In genomic region chr11:68475676-68476075, GRCm38 (mm10) we compare ENCODE assay signal across 22 mouse cellular contexts. TPM values are rescaled to one million over a fixed set of nuclear protein-coding genes. Genes with fewer than 3 reads are reported as not detected.
DNase-seq lines count a peak whose midpoint lies in the region; ATAC-seq and TF ChIP-seq lines count a peak whose summit lies in the region.
"Had no signal": no experiment of that assay in that cellular context is flagged by ENCODE, and none has a peak within 500 bp of the region (broad histone marks: within the 10 kb centered on the region; RNA-seq: fewer than 3 reads in every experiment).

No protein-coding gene starts in this region.

- no peak for TF ChIP-seq CTCF in lung, postnatal 0 days (IDR thresholded peaks at IDR 0.05)
- TF ChIP-seq CTCF in lung, adult 2 months (IDR thresholded peaks at IDR 0.05; ENCODE audit: insufficient read depth, low read length) = no peak
- no peak for TF ChIP-seq CTCF in bone marrow macrophage, adult 2 months (IDR thresholded peaks at IDR 0.05; ENCODE audit: low read depth, low read length)

- ATAC-seq in frontal cortex, adult (ENCODE audit: low TSS enrichment) = peak; percentile 25; the same call in 1 of the 2 replicates
- no peak for ATAC-seq in lung, postnatal 0 days
- ATAC-seq: activated CD4-positive, CD25-positive, alpha-beta regulatory T cell, adult 4 months; forebrain, embryonic 13.5 days; forebrain, postnatal 0 days; hindbrain, postnatal 0 days; Patski had no signal

- no peaks in the 10 kb centered on the region for H3K36me3 ChIP-seq in lung, postnatal 0 days (ENCODE audit: insufficient read depth, low read length)
- H3K36me3 ChIP-seq: embryonic facial prominence, embryonic 13.5 days; heart, embryonic 10.5 days; hindbrain, embryonic 13.5 days had no signal

- H3K4me3 ChIP-seq in lung, postnatal 0 days (ENCODE audit: low read depth, low read length) = no peak overlapping the region
- no peak overlapping the region for H3K4me3 ChIP-seq in lung, adult 2 months (replicated peaks; ENCODE audit: extremely low read depth, low read depth, low read length)
- no peak overlapping the region for H3K4me3 ChIP-seq in bone marrow macrophage, adult 2 months (ENCODE audit: insufficient read depth, low read length)
- H3K4me3 ChIP-seq: embryonic facial prominence, embryonic 13.5 days; forebrain, embryonic 13.5 days; heart, embryonic 10.5 days; hindbrain, embryonic 13.5 days had no signal

- no peak for DNase-seq in frontal cortex, postnatal 14 days (ENCODE audit: low spot score in 2 of 2)
- DNase-seq in lung, postnatal 0 days (ENCODE audit: low spot score) = peak; percentile 19
- DNase-seq in lung, adult 2 months = no peak
- DNase-seq in cerebellum, adult 9-10 months = no peak
- DNase-seq in left cerebral cortex, adult 8-10 months (ENCODE audit: low spot score in 2 of 2) = no peak
- DNase-seq: adrenal gland, postnatal 14 days; cerebellum, adult 11 months; cerebellum, adult 8-10 months; cerebellum, postnatal 25 days; forebrain, postnatal 0 days; gastrocnemius, postnatal 36 days; heart, postnatal 14 days had no signal

- H3K27ac ChIP-seq in lung, postnatal 0 days (ENCODE audit: low read length) = no peak overlapping the region
- H3K27ac ChIP-seq in bone marrow macrophage, adult 2 months (ENCODE audit: insufficient read depth, low read depth, low read length) = peak overlapping the region; percentile 79
- H3K27ac ChIP-seq: embryonic facial prominence, embryonic 13.5 days; forebrain, embryonic 13.5 days; heart, embryonic 10.5 days; hindbrain, embryonic 13.5 days; hindbrain, postnatal 0 days had no signal

- H3K27me3 ChIP-seq in lung, postnatal 0 days (replicated peaks; ENCODE audit: insufficient read depth, low read length) = no peaks in the 10 kb centered on the region
- H3K27me3 ChIP-seq: forebrain, embryonic 13.5 days; hindbrain, embryonic 13.5 days; Patski had no signal

- no peaks in the 10 kb centered on the region for H3K4me1 ChIP-seq in lung, postnatal 0 days (ENCODE audit: insufficient read depth, low read depth, low read length)
- no peaks in the 10 kb centered on the region for H3K4me1 ChIP-seq in lung, adult 2 months (ENCODE audit: control insufficient read depth, insufficient read depth, low read length)
- peaks cover 62% of the 10 kb centered on the region for H3K4me1 ChIP-seq in bone marrow macrophage, adult 2 months (ENCODE audit: control insufficient read depth, insufficient read depth, low read length)
- H3K4me1 ChIP-seq: forebrain, embryonic 13.5 days; heart, embryonic 10.5 days; hindbrain, embryonic 13.5 days had no signal

- TF ChIP-seq POLR2A in lung, adult 2 months (IDR thresholded peaks at IDR 0.05; ENCODE audit: borderline replicate concordance, extremely low read depth, low read depth, low read length) = no peak
- no peak for TF ChIP-seq POLR2A in bone marrow macrophage, adult 2 months (IDR thresholded peaks at IDR 0.05; ENCODE audit: borderline replicate concordance, low read depth, low read length)

- TF ChIP-seq EP300 in lung, postnatal 0 days (IDR thresholded peaks at IDR 0.05) = no peak

- H3K4me2 ChIP-seq in lung, postnatal 0 days (replicated peaks; ENCODE audit: low read depth, low read length) = no peak overlapping the region
- H3K4me2 ChIP-seq: embryonic facial prominence, embryonic 13.5 days; forebrain, embryonic 13.5 days; hindbrain, embryonic 13.5 days had no signal

- no peaks in the 10 kb centered on the region for H3K9me3 ChIP-seq in lung, postnatal 0 days (ENCODE audit: low read length)
- H3K9me3 ChIP-seq: embryonic facial prominence, embryonic 13.5 days; forebrain, embryonic 13.5 days; heart, embryonic 10.5 days; hindbrain, embryonic 13.5 days had no signal

- no peak overlapping the region for H3K9ac ChIP-seq in lung, postnatal 0 days (replicated peaks; ENCODE audit: low read depth)
- H3K9ac ChIP-seq: embryonic facial prominence, embryonic 13.5 days; forebrain, embryonic 13.5 days; forebrain, postnatal 0 days; hindbrain, embryonic 13.5 days had no signal

- 75% methylated on average over 7 of the region's 7 CpGs for WGBS in lung, postnatal 0 days
- 82% methylated on average over 7 of the region's 7 CpGs for WGBS in lung, adult 2 months

RNA-seq across cellular contexts. Expression of gene Pik3r6, which starts 27.1 kb away (rescaled TPM):
- 6.2 and 6.8 TPM in 2 replicates for polyA plus RNA-seq in lung, postnatal 0 days (2015; fragmentation: Nextera tagmentation; extraction: Ambion mirVana)
- 12.3 and 13.3 TPM in 2 replicates for polyA plus RNA-seq in lung, adult 2 months (2012; rRNA removed)
- polyA plus RNA-seq in bone marrow macrophage, adult 2 months (2012; ENCODE audit: insufficient read depth, insufficient read length, missing spikeins) = 30.1 and 35.5 TPM in 2 replicates
- total RNA-seq in left cerebral cortex, adult 8-10 months (2022) = 1 to 10 TPM; 3.1 to 4.8 (median 3.6) TPM
- polyA plus RNA-seq: activated CD4-positive, CD25-positive, alpha-beta regulatory T cell, adult 4 months; C2C12 had no signal

RNA-seq across cellular contexts. Expression of gene Pik3r5, which starts 43.8 kb away (rescaled TPM):
- 1.1 and 1.2 TPM in 2 replicates for polyA plus RNA-seq in lung, postnatal 0 days (2015; fragmentation: Nextera tagmentation; extraction: Ambion mirVana)
- 10.8 and 11.7 TPM in 2 replicates for polyA plus RNA-seq in lung, adult 2 months (2012; rRNA removed)
- polyA plus RNA-seq in bone marrow macrophage, adult 2 months (2012; ENCODE audit: insufficient read depth, insufficient read length, missing spikeins) = 120 and 122 TPM in 2 replicates
- 1 to 10 TPM; 3.2 to 4.4 (median 3.7) TPM for total RNA-seq in left cerebral cortex, adult 8-10 months (2022)
